Mouse (Mus musculus) lung, embryonic 14.5 days (tissue): ENCODE measurements at regions not wholly inside any gene's neighbourhood (a gene's known extent, or its start where the extent isn't known, plus 50 kb on each side); places are given as distances from the start of the nearest gene placed in this dataset.
A peak's percentile ranks its signal among the peaks of the same experiment; 100 is the strongest.

Source experiments
- ATAC-seq: fragments of 200-750 bp; cut with Nextera tagmentation; 2 replicates; pipeline ENCODE4 v1.8.0; 2017; ENCODE audit warnings: mild to moderate bottlenecking, moderate TSS enrichment, moderate library complexity; ENCODE audit not compliant: insufficient read depth
- DNase-seq: peaks from one replicate; pipeline ENCODE4 v3.0.0-alpha.2; 2015
- H3K27ac ChIP-seq: fragments of 300-500 bp; sonication (generic); 2 replicates; pipeline ENCODE4 v1.5.1; 2014; ENCODE audit warnings: low read depth, mild to moderate bottlenecking, moderate library complexity
- H3K27me3 ChIP-seq: fragments of 300-500 bp; sonication (generic); 2 replicates; pipeline ENCODE4 v1.6.1; 2014; ENCODE audit warnings: low read length, control low read depth; ENCODE audit not compliant: insufficient read depth
- H3K36me3 ChIP-seq: fragments of 300-500 bp; sonication (generic); 2 replicates; pipeline ENCODE4 v1.6.1; 2014; ENCODE audit warnings: control low read depth; ENCODE audit not compliant: insufficient read depth
- H3K4me1 ChIP-seq: fragments of 300-500 bp; sonication (generic); 2 replicates; pipeline ENCODE4 v1.6.1; 2014; ENCODE audit warnings: antibody characterized with exemption, control low read depth; ENCODE audit not compliant: insufficient read depth
- H3K4me2 ChIP-seq: fragments of 300-500 bp; sonication (generic); 2 replicates; pipeline ENCODE4 v1.6.1; 2014; ENCODE audit warnings: mild to moderate bottlenecking
- H3K4me3 ChIP-seq: fragments of 300-500 bp; sonication (generic); 2 replicates; pipeline ENCODE4 v1.5.1; 2014; ENCODE audit warnings: low read depth, low read length
- H3K9ac ChIP-seq: fragments of 300-500 bp; sonication (generic); 2 replicates; pipeline ENCODE4 v1.6.1; 2014
- H3K9me3 ChIP-seq: fragments of 300-500 bp; sonication (generic); 2 replicates; pipeline ENCODE4 v1.6.1; 2016; ENCODE audit warnings: low read depth, low read length, control low read depth
- CTCF ChIP-seq: IDR thresholded peaks from 2 replicates; pipeline ENCODE4 v1.5.1; 2016; ENCODE audit warnings: antibody characterized with exemption, low read depth
- WGBS: fragments of 180-500 bp; shearing (Covaris S2); extraction: QIAGEN DNeasy Blood & Tissue Kit; methylation state at CpG from one replicate; pipeline ENCODE4 v1.1.7; 2014; 5-methylcytosine and 5-hydroxymethylcytosine counted together

DNA sequence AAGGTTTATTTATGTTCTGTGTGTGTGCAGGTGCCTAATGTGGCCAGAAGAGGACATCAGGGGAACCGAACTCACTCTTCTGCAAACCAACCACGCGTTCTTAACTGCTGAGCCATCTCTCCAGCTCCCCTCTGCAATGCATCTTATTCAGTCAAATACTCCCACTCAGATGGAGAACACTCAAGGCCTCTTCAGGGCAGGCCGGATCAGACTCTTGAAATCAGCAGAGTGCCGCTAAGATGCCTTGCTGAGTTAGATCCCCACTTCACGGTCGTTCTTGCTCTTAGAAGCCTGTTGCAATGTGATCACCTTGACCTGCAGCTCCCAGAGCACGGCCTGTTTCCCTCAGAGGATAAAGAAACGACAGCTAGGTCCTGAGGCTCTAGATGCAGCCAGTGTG is 81.1 kb downstream of the Rplp1 start:
- Histone ChIP-seq H3K9ac (no peak overlapping the region), H3K9me3 (no peaks in the 10 kb centered on the region), H3K27me3 (no peaks in the 10 kb centered on the region), H3K36me3 (no peaks in the 10 kb centered on the region), H3K4me1 (no peaks in the 10 kb centered on the region), H3K27ac (no peak overlapping the region), H3K4me3 (no peak overlapping the region), H3K4me2 (no peak overlapping the region)
- TF ChIP-seq CTCF = no peak
- DNase-seq = peak; percentile 50
- WGBS = 56% methylated on average over 9 of the region's 9 CpGs
- no peak for ATAC-seq

DNA sequence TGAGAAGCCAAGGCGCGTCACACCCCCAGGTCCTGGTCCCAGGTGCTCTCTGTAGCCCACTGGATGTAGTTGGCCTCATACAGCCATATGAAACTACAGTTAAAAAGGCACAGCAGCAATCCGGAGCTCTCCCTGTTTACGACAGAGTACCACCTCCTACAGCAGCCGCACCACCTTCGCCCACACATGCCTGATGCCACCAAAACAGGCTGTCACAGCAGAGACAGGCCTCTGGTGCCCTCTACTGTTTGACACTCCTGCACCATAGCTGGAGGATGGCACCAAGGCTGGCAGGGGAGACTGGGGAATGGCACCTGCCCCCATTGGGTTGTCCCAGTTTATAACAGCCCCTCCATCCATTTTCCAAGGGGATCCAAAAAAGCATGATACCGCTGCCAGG is 84.1 kb downstream of the Rplp1 start:
- H3K4me2 ChIP-seq = no peak overlapping the region
- no peak overlapping the region for H3K9ac ChIP-seq
- H3K36me3 ChIP-seq = no peaks in the 10 kb centered on the region
- peak; percentile 81 for TF ChIP-seq CTCF
- H3K27me3 ChIP-seq = no peaks in the 10 kb centered on the region
- H3K27ac ChIP-seq = no peak overlapping the region
- ATAC-seq (no peak), DNase-seq (peak; percentile 67)
- WGBS = 66% methylated on average over 7 of the region's 7 CpGs
- H3K4me3 ChIP-seq = no peak overlapping the region
- H3K4me1 ChIP-seq = no peaks in the 10 kb centered on the region
- H3K9me3 ChIP-seq = no peaks in the 10 kb centered on the region

DNA sequence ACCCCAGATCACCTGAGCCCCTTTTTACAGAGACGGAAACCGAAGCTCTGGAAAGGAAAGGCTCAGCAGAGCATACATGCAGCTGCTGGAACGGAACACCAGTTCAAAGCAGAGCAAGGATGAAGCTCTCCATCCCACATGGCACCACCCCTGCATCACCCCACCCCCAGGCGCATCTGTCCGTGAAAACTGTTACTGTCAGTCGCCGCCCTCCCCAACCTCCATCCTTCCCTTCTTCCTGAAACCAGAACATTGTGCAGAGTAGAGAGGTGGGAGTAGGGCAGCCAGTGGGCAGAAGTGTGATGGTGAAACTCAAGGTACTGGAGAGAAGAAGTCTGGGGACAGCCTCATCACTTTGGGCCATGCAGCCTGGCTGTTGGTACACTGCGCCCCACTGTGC is 84.6 kb downstream of the Rplp1 start:
- Histone ChIP-seq H3K27me3 (no peaks in the 10 kb centered on the region), H3K4me2 (no peak overlapping the region), H3K27ac (no peak overlapping the region), H3K4me1 (no peaks in the 10 kb centered on the region), H3K9me3 (no peaks in the 10 kb centered on the region), H3K4me3 (no peak overlapping the region), H3K9ac (no peak overlapping the region), H3K36me3 (no peaks in the 10 kb centered on the region)
- TF ChIP-seq CTCF = no peak
- ATAC-seq (no peak), DNase-seq (no peak)
- WGBS = 75% methylated on average over 8 of the region's 8 CpGs

DNA sequence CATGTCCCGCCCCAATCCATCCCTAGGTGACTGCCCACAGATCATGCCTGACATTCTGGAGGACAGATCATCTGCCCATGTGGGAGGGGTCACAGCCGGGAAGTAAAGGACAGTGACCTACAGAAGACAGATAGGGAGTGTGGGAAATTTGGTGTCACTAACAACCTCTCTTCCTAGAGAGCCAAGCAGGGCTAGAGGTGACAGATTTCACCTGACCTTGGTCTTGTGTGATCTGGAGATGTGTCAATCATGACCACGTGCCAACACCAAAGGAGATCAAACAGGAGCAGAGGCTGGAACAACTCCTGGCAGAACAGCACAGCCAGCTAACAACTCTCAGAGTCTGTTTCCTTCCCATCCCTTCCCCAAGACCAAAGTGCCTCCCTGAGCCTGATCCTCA is 85.0 kb downstream of the Rplp1 start:
- no peaks in the 10 kb centered on the region for H3K36me3 ChIP-seq
- 73% methylated on average over 3 of the region's 3 CpGs for WGBS
- TF ChIP-seq CTCF = no peak

DNA sequence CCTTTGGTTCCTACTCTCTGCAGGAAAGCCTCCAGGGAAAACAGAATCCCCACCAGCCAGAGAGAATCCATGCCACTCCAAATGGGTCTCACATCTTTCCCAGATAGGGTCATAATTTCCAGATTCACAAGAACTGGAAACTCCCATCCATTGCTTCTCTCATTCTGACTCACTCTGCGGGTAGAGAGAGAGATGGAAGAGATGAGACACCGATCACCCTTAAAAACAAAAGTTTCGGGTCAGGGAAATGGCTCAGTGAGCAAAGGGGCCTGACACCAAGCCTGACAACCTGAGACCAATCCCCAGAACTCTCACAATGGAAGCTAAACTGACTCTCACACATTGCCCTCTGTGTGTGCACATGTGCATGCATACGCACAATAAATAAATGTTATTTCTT is 86.6 kb downstream of the Rplp1 start:
- 90% methylated on average over 4 of the region's 4 CpGs for WGBS
- no peaks in the 10 kb centered on the region for H3K4me1 ChIP-seq

More for the DNA sequence above, 85.0 kb downstream of the Rplp1 start:
- ATAC-seq (no peak), DNase-seq (no peak)
- Histone ChIP-seq H3K4me3 (no peak overlapping the region), H3K9me3 (no peaks in the 10 kb centered on the region), H3K4me2 (no peak overlapping the region), H3K27ac (no peak overlapping the region), H3K9ac (no peak overlapping the region), H3K27me3 (no peaks in the 10 kb centered on the region), H3K4me1 (no peaks in the 10 kb centered on the region)

DNA sequence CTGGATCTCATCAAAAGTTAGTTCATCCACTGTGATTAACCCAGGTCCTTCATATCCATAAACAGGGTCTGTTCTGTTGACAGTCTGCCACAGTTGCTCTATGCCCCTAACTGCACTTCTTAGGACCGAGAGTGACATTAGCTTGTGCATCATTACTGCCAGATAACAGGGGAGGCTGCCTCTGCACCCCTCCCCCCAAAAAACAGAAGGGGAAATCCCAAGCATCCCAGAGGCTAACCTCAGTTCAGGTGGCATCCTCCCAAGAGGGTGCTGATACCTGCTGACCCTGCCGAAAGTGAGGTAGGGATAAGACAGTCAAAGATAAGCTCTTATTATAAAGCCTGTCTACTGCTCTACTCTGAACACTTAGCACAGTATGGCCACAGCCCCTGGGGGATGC is 87.3 kb downstream of the Rplp1 start:
- no peaks in the 10 kb centered on the region for H3K36me3 ChIP-seq
- DNase-seq = no peak
- WGBS = 64% methylated on average over 2 of the region's 2 CpGs
- H3K9me3 ChIP-seq = no peaks in the 10 kb centered on the region
- ATAC-seq = no peak
- H3K27me3 ChIP-seq = no peaks in the 10 kb centered on the region
- no peak for TF ChIP-seq CTCF
- no peak overlapping the region for H3K9ac ChIP-seq
- no peaks in the 10 kb centered on the region for H3K4me1 ChIP-seq
- no peak overlapping the region for H3K4me2 ChIP-seq
- H3K27ac ChIP-seq = no peak overlapping the region
- H3K4me3 ChIP-seq = no peak overlapping the region

More for the DNA sequence above, 86.6 kb downstream of the Rplp1 start:
- H3K9ac ChIP-seq = no peak overlapping the region
- no peak for TF ChIP-seq CTCF
- H3K9me3 ChIP-seq = no peaks in the 10 kb centered on the region
- DNase-seq = no peak
- H3K27ac ChIP-seq = no peak overlapping the region
- no peak overlapping the region for H3K4me3 ChIP-seq
- no peaks in the 10 kb centered on the region for H3K27me3 ChIP-seq
- H3K36me3 ChIP-seq = no peaks in the 10 kb centered on the region
- no peak overlapping the region for H3K4me2 ChIP-seq
- no peak for ATAC-seq

DNA sequence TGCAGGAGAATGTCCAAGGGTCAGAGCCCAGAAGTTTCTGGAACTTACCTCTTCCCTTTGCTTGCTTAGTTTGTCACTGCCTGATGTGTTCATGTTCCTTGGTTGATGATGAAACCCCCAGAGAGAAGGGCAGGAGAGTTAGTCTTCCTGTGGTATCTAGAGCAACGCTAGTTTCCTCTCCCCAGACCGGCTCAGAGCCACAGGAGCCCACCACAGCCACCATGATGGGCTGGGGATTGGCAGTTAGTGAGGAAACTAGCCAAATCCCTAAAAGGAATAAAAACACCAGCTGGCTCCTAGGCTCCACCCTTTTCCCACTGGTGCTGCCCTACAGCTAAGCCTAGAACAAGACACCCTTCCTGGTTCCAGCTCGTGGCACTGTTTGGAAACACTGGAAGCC is 87.9 kb downstream of the Rplp1 start:
- H3K27ac ChIP-seq = no peak overlapping the region
- no peak overlapping the region for H3K4me2 ChIP-seq
- no peaks in the 10 kb centered on the region for H3K9me3 ChIP-seq
- H3K9ac ChIP-seq = no peak overlapping the region
- WGBS = 66% methylated on average over 3 of the region's 3 CpGs
- DNase-seq = no peak
- ATAC-seq = no peak
- H3K4me3 ChIP-seq = no peak overlapping the region
- H3K4me1 ChIP-seq = no peaks in the 10 kb centered on the region
- no peaks in the 10 kb centered on the region for H3K36me3 ChIP-seq
- H3K27me3 ChIP-seq = no peaks in the 10 kb centered on the region
- no peak for TF ChIP-seq CTCF

DNA sequence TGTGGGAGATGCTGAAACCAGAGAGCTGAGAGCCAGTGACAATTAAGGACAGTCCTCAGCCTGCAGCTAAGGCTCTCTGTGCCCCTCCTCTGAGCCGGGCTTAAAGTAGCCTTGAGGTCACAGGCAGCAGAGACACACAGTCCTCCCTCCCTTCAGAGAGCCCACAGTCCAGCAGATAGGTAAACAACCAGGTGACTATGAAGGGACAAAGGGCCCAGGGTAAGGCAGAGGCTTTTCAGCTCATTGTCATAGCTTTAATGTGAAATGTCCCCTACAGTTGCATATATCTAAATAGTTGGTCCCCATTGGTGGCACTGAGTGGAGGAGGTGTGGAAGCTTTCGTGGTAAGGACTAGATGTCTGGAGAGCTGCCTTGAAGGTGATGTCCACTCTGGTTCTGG is 88.5 kb downstream of the Rplp1 start:
- no peak overlapping the region for H3K4me2 ChIP-seq
- 64% methylated on average over 2 of the region's 2 CpGs for WGBS
- ATAC-seq (no peak), DNase-seq (no peak)
- no peak overlapping the region for H3K4me3 ChIP-seq
- H3K27me3 ChIP-seq = no peaks in the 10 kb centered on the region
- no peaks in the 10 kb centered on the region for H3K36me3 ChIP-seq
- no peaks in the 10 kb centered on the region for H3K4me1 ChIP-seq
- H3K9ac ChIP-seq = no peak overlapping the region
- no peaks in the 10 kb centered on the region for H3K9me3 ChIP-seq
- H3K27ac ChIP-seq = no peak overlapping the region
- TF ChIP-seq CTCF = no peak
